Mouse (Mus musculus) testis, adult 2 months (tissue): ENCODE results near the gene Fanca. TPM values are rescaled to one million over a fixed set of nuclear protein-coding genes. Genes with fewer than 3 reads are reported as not detected.

Experiments
- H3K27ac ChIP-seq: fragments of 200-500 bp; 2 replicates; pipeline ENCODE4 v1.5.1; 2012; ENCODE audit warnings: low read depth, low read length; ENCODE audit not compliant: control insufficient read depth, insufficient read depth
- H3K27me3 ChIP-seq: fragments of 200-500 bp; 2 replicates; pipeline ENCODE4 v1.6.1; 2012; ENCODE audit warnings: mild to moderate bottlenecking, low read length, moderate library complexity; ENCODE audit not compliant: control insufficient read depth, insufficient read depth
- H3K36me3 ChIP-seq: fragments of 200-500 bp; 2 replicates; pipeline ENCODE4 v1.6.1; 2012; ENCODE audit warnings: mild to moderate bottlenecking, low read length; ENCODE audit not compliant: control insufficient read depth, insufficient read depth
- H3K4me1 ChIP-seq: fragments of 200-500 bp; 2 replicates; pipeline ENCODE4 v1.6.1; 2012; ENCODE audit warnings: low read length; ENCODE audit not compliant: control insufficient read depth, insufficient read depth
- H3K4me3 ChIP-seq: fragments of 200-500 bp; 2 replicates; pipeline ENCODE4 v1.5.1; 2012; ENCODE audit warnings: low read depth, mild to moderate bottlenecking, low read length, moderate library complexity, mixed read lengths; ENCODE audit not compliant: control insufficient read depth
- CTCF ChIP-seq: fragments of 200-500 bp; IDR thresholded peaks from 2 replicates; pipeline ENCODE4 v1.5.1; 2012; ENCODE audit warnings: low read depth, mild to moderate bottlenecking, inconsistent platforms, low read length, moderate library complexity; ENCODE audit not compliant: control insufficient read depth, insufficient read depth, insufficient replicate concordance
- POLR2A ChIP-seq: fragments of 200-500 bp; IDR thresholded peaks from 2 replicates; pipeline ENCODE4 v1.6.1; 2012; ENCODE audit warnings: low read depth, mild to moderate bottlenecking, inconsistent platforms, low read length, moderate library complexity; ENCODE audit not compliant: control insufficient read depth
- polyA plus RNA-seq: library from polyadenylated mRNA; depleted of rRNA; stranded (reverse); fragments of >200 nt; gene quantifications from 2 replicates; pipeline ENCODE4 v1.2.3, GENCODE M21; 2012

The Fanca gene
- polyA plus RNA-seq, 1 experiment = 37.3 TPM

DNA sequence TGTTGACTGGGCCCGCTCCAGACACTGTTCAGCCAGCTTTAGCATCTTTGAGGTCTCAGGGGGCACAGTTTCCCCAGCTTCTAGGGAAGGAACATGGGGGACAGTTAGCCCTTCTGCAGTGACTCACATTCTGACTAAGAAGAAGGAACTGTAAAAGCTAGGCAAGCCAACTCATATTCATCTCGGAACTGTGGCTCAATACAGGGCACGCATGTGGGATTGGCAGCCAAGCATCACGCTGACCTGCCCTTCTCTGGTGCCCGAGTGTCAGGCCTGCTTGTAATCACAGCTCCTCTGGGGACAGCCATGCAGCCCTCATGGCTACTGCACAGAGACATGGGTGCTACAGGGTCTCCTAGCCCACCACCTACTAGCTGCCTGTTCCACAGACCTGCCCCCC is 67.4 kb downstream of the Fanca start:
- H3K27ac ChIP-seq = no peak overlapping the region
- no peaks in the 10 kb centered on the region for H3K27me3 ChIP-seq
- H3K4me3 ChIP-seq = no peak overlapping the region
- TF ChIP-seq POLR2A = no peak
- no peak for TF ChIP-seq CTCF
- H3K4me1 ChIP-seq = peaks cover 9% of the 10 kb centered on the region
- H3K36me3 ChIP-seq = peaks cover 2% of the 10 kb centered on the region; the same call in 1 of the 2 replicates

DNA sequence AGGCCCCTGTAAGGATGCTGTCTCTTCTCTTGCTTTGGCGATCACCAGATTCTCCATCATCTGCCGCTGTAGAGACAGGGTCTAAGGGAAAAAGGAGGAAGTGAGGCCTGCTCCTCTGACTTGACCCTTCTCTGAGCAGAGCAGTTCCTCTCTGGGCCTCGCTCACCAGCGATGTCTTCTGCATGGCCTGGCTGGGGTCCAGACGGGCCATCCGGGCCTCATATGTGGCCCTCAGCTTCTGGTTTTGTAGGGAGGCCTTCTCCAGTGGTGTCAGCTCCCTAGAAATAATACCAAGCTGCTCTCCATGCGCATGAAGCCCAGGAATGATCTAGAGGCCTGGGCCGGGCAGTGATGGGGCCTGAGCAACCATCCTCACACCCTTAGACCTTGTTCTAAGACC is 69.8 kb downstream of the Fanca start:
- H3K36me3 ChIP-seq = peaks cover 2% of the 10 kb centered on the region; the same call in 1 of the 2 replicates
- no peaks in the 10 kb centered on the region for H3K27me3 ChIP-seq
- H3K27ac ChIP-seq = no peak overlapping the region
- H3K4me1 ChIP-seq = 0 out of 2 replicates have a peak, but pooled peaks cover 2% of the 10 kb centered on the region
- no peak overlapping the region for H3K4me3 ChIP-seq
- no peak for TF ChIP-seq CTCF
- no peak for TF ChIP-seq POLR2A

DNA sequence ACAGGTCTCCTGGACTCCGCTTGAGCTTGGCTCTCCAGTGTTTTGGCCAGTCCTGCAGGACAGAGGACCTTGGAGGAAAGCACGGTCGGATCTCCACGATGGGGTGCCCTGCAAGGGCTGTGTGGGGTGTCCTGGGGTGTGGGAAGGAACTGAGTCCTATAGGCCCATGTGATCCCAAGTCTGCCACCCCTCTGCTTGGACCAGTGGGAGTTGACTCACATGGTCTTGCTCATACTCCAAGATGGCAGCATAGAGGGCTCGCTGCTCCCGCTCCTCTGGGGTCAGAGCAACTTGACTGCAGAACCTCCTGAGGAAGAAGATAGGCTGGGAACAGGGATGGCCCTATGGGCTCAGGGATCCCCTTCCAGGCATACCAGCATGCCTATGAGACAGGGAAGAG is 70.6 kb downstream of the Fanca start:
- no peak for TF ChIP-seq CTCF
- TF ChIP-seq POLR2A = no peak
- H3K36me3 ChIP-seq = peaks cover 2% of the 10 kb centered on the region; the same call in 1 of the 2 replicates

DNA sequence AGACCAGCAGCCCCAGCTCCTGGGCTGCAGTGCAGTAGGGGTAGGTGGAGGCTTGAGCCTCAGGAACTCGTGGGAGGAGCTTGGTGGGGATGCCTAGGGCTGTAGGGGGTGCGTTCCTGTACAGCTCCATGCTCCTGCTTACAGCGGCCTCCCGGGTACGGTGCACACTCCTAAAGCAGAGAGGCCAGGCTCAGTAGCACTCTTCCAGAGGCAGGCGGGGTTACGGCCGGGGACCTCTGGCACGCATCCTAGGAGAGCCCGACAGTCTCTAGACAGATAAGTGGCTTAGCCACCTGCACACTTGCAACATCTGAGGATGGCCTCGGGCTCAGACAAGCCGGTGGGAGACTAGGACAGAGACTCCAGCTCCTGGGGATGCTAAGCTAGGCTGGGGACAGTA is 72.8 kb downstream of the Fanca start:
- H3K36me3 ChIP-seq = peaks cover 2% of the 10 kb centered on the region; the same call in 1 of the 2 replicates
- no peaks in the 10 kb centered on the region for H3K27me3 ChIP-seq
- no peak overlapping the region for H3K4me3 ChIP-seq
- H3K4me1 ChIP-seq = no peaks in the 10 kb centered on the region
- no peak overlapping the region for H3K27ac ChIP-seq
- no peak for TF ChIP-seq POLR2A
- no peak for TF ChIP-seq CTCF

More for the DNA sequence above, 70.6 kb downstream of the Fanca start:
- Histone ChIP-seq H3K27me3 (no peaks in the 10 kb centered on the region), H3K4me3 (no peak overlapping the region), H3K4me1 (no peaks in the 10 kb centered on the region), H3K27ac (no peak overlapping the region)

DNA sequence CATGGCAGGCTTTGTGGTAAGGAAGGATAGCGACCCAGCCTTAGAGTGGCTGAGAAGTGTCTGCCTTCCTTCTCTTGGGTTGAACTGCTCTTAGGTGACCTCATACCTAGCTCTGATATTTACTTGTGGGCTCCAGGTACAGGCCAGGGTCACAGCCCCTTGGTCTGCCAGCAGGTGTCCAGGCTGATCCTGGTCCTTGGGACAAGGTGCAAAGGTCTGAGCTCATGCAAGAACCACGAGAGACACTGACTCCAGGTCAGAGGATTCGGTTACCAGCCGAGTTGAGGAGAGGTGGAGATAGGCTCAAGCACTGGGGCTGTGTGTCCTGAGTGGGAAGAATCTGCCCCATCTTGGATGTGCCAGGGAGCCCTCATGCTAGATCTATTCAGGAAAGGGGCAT is 74.0 kb downstream of the Fanca start:
- H3K27me3 ChIP-seq = no peaks in the 10 kb centered on the region
- no peaks in the 10 kb centered on the region for H3K36me3 ChIP-seq
- TF ChIP-seq POLR2A (no peak), CTCF (no peak)
- H3K4me3 ChIP-seq = no peak overlapping the region
- H3K4me1 ChIP-seq = no peaks in the 10 kb centered on the region
- no peak overlapping the region for H3K27ac ChIP-seq

DNA sequence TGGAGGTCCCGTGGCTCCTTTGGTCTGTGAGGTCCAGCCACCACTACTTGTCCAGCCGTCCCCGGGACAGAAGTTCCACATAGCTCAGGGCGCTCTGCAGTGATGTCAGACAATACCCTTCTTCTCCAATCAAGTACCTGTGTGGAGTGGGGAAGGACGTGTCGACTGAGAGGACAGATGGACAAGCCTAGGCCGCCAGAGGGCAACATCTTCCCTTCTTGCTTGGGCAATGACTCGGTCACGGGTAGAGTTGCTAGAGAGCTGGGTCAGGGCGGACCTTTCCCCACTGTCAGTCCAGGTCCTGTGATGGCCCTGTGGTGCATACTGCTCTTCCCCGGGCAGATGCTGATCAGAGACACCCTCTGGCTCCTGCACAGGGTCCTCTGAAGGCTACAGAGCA is 75.3 kb downstream of the Fanca start:
- H3K4me1 ChIP-seq = no peaks in the 10 kb centered on the region
- no peak for TF ChIP-seq POLR2A
- TF ChIP-seq CTCF = no peak; the same call in 1 of the 2 replicates
- H3K4me3 ChIP-seq = no peak overlapping the region
- no peaks in the 10 kb centered on the region for H3K27me3 ChIP-seq
- no peaks in the 10 kb centered on the region for H3K36me3 ChIP-seq
- H3K27ac ChIP-seq = no peak overlapping the region

DNA sequence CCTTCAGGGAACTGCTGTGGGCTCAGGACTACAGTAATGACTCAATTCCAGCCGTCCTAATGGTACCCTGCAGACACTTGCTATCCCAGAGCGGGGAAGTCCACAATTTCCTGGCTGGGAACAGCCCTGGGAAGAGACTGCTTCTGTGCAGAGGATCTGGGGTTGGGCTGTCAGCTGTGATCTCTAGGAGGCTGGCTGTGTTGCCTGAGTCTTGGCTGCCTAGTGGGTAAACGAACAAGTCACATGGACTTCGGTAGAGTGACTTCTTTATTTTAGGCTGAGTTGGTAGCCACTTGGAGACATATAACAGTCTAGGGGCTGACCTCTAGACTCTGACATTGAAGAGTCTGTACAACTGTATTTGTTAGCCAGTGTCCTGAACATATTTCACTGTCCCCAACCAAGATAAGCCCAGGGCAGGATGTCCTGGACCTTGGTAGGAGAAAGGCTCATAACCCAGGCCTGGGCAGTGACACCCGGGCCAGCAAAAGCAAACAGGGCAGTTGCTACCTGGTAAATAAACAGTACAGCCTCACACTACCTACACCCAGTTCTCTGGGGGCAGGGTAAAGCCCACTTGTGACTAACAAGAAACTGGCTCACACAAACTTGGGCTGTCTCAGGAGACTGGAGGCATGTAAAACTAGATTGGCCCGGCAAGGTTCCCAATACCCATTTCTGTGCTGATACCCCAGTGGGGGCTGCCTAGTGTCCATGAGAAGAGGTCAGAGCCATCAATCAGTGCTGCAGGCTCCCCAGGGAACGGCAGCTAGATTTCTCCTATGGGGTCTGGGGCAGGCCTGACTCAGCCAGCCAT is 76.1 kb downstream of the Fanca start:
- no peak for TF ChIP-seq POLR2A
- TF ChIP-seq CTCF = no peak
- H3K27ac ChIP-seq = no peak overlapping the region
- no peak overlapping the region for H3K4me3 ChIP-seq
- no peaks in the 10 kb centered on the region for H3K36me3 ChIP-seq
- H3K4me1 ChIP-seq = no peaks in the 10 kb centered on the region
- no peaks in the 10 kb centered on the region for H3K27me3 ChIP-seq

DNA sequence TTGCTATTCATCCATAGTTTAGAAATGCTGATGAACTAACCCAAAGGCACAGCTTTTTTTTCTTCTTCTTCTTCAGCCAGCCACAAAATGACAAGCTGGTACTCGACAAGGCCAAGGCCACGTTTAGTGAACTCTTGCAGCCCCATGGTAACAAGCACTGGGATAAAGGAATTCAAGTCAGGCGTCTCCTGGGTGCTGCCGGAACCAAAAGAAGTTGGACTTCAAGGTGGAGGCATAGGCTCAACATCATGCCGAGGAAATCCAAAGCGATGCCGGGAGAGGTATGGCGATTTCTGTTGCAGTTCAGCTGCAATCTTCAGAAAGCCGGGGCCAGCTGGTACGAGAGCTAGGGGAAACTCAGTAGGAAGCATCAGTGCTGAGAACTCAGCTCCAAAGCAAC is 79.0 kb downstream of the Fanca start:
- TF ChIP-seq CTCF (no peak), POLR2A (no peak)

More for the DNA sequence above, 79.0 kb downstream of the Fanca start:
- Histone ChIP-seq H3K4me3 (no peak overlapping the region), H3K27me3 (no peaks in the 10 kb centered on the region), H3K27ac (no peak overlapping the region), H3K4me1 (peaks cover 18% of the 10 kb centered on the region), H3K36me3 (no peaks in the 10 kb centered on the region)
